Mouse (Mus musculus) ES-E14 (cell line): ENCODE measurements around the gene Gm49380.

Experiments
- CHD2 ChIP-seq: IDR thresholded peaks from 2 replicates; pipeline ENCODE4 v1.6.1; 2014; ENCODE audit warnings: mild to moderate bottlenecking, low read depth, low read length, inconsistent platforms
- HCFC1 ChIP-seq: IDR thresholded peaks from 2 replicates; pipeline ENCODE4 v1.6.1; 2012; ENCODE audit warnings: low read length, inconsistent platforms, borderline replicate concordance; ENCODE audit not compliant: insufficient read depth
- MAFK ChIP-seq: IDR thresholded peaks from 2 replicates; pipeline ENCODE4 v1.6.1; 2014; ENCODE audit warnings: mild to moderate bottlenecking, low read depth, low read length, inconsistent platforms; ENCODE audit not compliant: insufficient read depth
- ZC3H11A ChIP-seq: IDR thresholded peaks from 2 replicates; pipeline ENCODE4 v1.6.1; 2012; ENCODE audit warnings: low read depth, mild to moderate bottlenecking, inconsistent platforms, low read length, borderline replicate concordance

DNA sequence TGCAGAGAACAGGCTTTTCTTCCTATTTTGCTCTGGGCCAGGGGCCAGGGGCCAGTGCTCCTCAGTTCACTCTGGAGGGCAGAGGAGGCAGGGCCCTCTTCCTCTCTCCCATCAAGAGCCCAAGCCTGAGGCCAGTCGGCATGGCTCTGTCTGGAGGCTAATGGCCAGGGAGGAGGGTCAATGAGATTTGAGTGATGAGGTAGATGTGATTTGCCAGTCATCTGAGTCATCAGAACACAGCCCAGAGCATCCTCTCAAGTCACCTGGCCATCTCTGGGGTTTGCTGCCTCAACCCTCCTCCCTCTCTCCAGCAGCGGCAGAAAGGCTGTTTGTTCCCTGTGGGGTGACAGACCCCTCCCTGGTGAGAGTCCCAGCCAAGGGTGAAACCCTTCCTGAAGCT, 20.0 kb upstream of the Gm49380 start:
- TF ChIP-seq MAFK (no peak), ZC3H11A (no peak), CHD2 (no peak), HCFC1 (no peak)
